Mouse (Mus musculus) layer of hippocampus, adult 9-11 months (tissue): ENCODE data around the gene Hcn3.
A peak's percentile ranks its signal among the peaks of the same experiment; 100 is the strongest.
"Not testable (repeated sequence)": the region's sequence is repeated elsewhere in the genome, so short reads cannot be mapped to it uniquely, and the experiment has no call there.

ENCODE experiments used
- DNase-seq: peaks from one replicate; pipeline ENCODE4 v3.0.0; 2022

Gene Hcn3

GRCm38 (mm10) chr3:89181749-89182500 is 21.9 kb upstream of the Hcn3 start:
- DNase-seq: no peak

DNA sequence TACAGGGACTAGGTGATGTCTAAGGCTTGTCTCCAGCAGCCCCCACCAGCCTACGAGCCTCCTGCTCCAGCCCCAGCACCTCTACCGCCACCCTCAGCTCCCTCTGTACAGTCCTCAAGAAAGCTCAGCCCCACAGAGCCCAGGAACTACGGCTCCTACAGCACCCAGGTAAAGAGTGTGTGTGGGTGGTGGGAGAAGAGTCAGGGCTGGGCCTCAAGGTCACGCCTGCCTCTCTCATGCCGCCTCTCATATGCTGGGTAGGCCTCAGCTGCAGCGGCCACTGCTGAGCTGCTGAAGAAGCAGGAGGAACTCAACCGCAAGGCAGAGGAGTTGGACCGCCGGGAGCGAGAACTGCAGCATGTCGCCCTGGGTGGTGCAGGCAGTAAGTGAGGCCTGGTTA is 19.1 kb upstream of the Hcn3 start:
- no peak for DNase-seq

- DNase-seq: no peak
Measured at GRCm38 (mm10) chr3:89178107-89178385, 18.1 kb upstream of the Hcn3 start.

- peak; percentile 96 for DNase-seq
Measured at GRCm38 (mm10) chr3:89177242-89178106, 17.5 kb upstream of the Hcn3 start, which contains the start of gene Scamp3. Gene Scamp3 (plus strand): TSS chr3:89177473.

DNA sequence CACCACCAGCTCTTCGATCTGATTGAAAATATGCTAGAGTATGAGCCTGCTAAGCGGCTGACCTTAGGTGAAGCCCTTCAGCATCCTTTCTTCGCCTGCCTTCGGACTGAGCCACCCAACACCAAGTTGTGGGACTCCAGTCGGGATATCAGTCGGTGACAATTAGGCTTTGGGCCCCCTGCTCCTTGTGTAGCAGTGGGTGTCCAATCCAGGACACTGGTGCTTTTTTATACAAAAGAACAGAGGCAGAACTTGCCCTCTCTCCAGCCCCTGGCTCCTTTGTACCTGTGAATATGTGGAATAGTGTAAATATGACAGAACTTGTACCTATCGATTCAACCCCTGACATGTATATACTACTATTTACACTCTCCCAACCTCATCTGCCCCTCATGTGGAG is 16.4 kb upstream of the Hcn3 start:
- DNase-seq: no peak

GRCm38 (mm10) chr3:89175544-89175943 is 15.5 kb upstream of the Hcn3 start:
- DNase-seq: no peak

- no peak for DNase-seq
Measured at GRCm38 (mm10) chr3:89174844-89175243, 14.8 kb upstream of the Hcn3 start.

DNA sequence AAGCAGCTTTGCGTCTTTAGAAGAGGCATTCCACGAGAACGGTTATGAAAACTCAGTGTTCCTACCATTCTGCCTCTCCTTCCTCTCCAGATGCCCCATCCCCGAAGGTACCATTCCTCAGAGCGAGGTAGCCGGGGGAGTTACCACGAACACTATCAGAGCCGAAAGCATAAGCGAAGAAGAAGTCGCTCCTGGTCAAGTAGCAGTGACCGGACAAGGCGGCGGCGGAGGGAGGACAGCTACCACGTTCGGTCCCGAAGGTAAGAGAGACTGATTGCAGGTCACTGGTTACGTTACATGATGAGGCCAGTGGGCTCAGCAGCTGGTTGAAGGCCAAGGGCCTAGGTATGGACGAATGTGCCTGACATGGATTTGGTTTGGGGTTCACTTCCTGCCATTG is 6.9 kb upstream of the Hcn3 start:
- no peak for DNase-seq

DNA sequence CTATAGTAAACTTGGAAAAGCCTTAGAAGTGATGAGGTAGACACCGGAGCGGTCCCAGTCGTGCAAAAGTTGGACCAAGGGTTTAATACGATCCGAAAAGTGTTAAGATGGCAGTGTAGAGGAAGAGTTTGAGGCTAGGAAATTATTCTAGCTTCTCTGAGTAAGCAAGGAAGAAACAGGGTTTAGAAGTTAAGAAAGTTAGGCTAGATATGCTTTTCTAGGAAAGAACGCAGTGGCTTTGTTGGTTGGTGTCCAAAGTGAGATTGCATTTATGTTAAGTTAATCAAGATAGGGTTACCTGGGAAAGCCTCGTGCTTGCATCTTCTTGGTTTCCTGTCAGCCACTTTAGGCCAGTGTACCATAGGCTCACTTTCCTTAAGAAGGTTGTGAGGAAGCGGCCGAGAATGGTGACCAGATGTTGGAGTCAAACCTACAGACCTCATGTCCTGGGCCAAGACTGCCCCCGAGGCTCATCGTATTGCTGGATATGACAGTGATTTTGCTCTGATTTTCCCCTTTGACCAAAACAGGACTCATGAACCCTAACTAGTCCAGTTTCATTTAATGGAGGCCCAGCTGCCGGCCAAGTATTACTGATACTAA is 5.4 kb upstream of the Hcn3 start:
- DNase-seq: no peak

DNA sequence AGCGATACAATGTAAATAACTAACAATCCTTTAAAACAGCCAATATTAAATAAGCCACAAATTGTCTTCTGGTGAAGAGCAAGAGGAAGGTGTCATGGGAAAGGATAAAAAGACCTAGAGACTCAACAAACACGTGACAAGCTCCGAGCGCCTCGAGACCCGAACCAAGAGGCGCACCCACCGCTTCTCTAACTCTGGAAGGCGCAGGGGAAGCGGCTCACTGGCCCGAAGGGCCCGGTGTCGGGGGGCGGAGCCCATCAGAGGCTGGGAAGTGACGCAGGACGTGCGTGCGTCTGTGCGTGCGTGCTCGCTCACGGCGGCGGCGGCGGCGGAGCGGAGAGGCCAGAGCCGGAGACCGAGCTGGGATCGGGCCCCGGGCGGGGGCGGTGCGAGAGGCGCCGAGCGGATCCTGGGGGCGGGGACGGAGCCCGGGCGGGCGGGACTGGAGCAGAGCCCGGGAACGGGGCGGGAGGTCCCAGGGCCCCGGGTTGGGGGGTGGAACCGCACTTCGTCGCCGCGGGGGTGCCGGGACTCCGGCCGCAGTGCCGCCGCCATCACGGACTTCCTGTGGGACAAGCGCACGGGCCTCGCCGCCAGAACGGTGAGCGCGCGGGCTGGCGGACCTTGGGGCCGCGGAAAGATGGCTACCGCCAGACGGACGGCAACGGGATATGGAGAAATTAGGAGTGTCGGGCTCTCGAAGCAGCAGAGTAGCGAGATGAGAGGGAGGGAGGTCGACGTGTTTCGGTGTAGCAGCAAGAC is 4.7 kb upstream of the Hcn3 start, which contains the start of gene Clk2:
Clk2 (plus strand) TSS at position 290 of the 762 bp plus-strand sequence.
- peak; percentile 95 for DNase-seq

DNA sequence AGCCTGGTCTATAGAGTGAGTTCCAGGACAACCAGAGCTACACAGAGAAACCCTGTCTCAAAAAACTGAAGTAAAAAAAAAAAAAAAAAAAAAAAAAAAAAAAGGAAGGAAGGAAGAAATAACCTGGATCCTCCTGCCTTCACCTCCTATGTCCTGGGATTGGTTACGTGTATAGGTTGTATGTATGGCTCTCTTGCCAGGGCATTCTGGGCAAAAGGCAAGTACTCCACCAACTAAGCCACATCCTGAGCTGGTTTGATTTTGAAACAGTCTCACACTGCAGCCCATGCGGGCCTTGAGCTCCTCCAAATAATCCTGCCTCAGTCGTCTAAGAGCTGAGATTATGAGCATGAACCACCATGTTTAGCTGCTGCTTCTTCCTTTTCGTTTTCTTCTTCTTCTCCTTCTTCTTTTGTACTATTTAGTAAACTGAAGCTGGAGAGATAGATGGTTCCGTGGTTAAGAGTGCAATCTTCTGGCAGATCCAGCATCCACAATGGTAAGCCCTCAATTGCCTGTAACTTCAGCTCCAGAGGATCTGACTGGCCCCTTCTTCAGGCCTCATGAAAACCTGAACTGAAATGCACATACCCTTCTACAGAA is 3.7 kb upstream of the Hcn3 start:
- DNase-seq: no peak

GRCm38 (mm10) chr3:89163123-89163522 is 3.1 kb upstream of the Hcn3 start:
- no peak for DNase-seq

- DNase-seq: no peak
Measured at GRCm38 (mm10) chr3:89161786-89162185, 1.8 kb upstream of the Hcn3 start.

GRCm38 (mm10) chr3:89161207-89161606 is 1.2 kb upstream of the Hcn3 start:
- DNase-seq: not testable (repeated sequence)

DNA sequence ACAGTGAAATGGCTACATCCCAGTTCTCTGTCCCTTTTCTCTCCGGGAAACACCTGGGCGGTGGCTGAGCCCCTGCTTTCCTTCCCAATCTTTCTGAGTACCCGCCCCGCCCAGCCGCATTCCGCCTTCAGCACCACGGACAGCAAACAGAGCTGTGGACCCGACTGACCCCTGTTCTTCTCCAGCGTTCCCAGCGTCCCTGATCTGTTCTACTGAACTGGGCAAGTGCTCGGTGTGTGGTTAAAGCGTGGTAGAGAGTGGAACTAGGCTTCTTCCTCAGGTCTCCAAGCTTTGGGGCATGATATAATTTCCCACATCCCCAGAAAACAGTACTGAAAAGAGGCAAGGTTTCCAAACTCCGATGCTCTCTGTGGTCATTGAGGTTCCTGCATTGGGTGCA is 785 bp downstream of the Hcn3 start:
- DNase-seq: no peak

GRCm38 (mm10) chr3:89158651-89159050 is 1.3 kb downstream of the Hcn3 start:
- no peak for DNase-seq

DNA sequence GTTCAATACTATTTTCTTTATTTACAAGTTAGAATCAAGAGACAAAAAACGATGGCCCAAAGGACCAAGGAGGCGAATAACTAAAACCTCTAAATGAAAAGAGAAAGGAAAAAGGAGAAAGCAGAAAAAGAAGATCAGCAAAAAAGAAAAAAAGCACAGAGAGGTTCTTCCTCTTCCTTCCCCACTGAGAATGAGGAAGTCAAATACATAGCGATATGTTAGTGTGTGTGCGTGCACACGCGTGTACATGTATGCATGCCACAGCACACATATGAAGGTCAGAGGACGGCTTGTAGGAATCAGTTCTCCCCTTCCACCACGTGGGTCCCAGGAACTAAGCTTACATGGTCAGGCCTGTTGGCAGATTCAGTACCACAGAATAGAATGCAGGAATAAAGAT is 3.0 kb downstream of the Hcn3 start:
- no peak for DNase-seq

GRCm38 (mm10) chr3:89152084-89152835 is 7.7 kb downstream of the Hcn3 start:
- DNase-seq: no peak

DNA sequence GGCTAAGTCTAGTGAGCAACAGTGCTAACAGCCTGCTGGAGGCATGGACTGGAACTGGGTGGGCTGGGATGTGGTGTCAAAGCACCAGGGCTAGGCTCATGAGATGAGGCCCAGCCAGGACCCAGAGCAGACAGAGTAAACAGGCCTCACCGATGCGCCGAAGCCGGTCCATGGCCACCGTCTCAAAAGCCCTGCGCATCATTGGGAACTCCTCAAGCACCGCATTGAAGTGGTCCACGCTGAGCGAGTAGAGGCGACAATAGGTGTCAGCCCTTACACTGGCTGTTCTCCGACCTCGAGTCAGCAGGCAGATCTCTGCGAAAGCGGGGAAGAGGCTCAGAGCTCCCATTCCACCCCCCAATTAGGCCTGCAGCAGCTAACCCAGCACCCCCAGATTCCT is 11.4 kb downstream of the Hcn3 start:
- DNase-seq: no peak

DNA sequence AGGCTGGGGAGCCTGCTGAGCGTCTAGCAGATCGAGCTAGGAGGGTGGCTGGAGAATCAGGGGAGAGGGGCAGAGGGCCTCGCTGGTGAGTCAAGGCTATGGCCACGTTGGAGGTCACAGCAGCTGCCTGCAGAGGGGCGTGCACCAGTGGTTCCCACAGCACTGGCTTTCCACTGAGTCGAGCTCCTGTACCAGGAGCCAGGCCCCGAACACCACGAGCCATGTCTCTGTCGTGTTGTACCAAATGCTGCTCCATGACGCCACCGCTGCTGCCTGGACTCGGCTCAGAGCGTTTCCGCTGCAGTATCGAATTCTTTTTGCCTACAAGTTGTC is 12.1 kb downstream of the Hcn3 start:
- DNase-seq: no peak

DNA sequence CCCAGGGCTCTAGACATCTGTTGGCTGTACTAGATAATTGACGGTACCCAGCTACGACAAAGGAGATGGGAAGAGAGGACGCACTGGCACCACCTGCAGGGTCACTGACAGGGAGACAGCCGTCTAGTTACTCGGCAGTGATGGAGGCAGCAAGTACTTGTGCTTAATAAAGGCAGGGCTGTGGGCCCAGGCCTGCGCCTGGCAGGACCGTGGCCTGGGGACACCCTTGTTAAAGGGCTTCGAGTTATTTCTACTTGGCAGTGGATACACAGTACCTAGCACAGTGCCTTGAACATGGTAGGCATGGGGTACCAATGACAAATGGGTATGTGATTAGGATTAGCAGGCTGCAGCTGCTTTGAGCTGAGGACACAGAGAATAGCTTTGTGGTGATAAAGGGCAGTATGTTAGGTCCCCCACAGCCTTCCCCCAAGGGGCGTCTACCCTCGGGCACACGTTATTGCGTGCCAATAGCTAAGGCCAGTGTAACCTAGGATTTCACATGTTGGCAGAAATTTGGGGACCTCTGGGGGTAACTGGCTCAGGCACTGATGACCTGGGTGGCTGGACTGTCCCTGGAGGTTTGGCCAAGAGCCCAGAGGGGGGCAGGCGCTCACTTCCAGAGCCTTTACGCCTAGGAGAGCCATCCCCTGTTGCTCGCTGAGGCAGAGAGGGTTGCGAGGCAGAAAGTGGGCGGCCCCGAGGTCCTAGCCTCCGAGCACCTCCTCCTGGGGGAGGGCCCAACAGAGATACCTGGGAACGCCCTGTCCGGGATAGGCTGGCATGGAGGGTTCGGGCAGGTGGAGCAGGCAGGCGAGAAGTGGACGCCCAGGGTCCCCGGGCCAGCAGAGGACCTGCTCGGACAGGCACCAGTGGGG is 12.7 kb downstream of the Hcn3 start:
- no peak for DNase-seq
